Mouse (Mus musculus) C2C12 (cell line): ENCODE measurements around the gene Ffar3. TPM values are rescaled to one million over a fixed set of nuclear protein-coding genes. Genes with fewer than 3 reads are reported as not detected.

Source experiments
- H3K27me3 ChIP-seq: one replicate; pipeline ENCODE4 v1.6.1; 2011; ENCODE audit not compliant: control insufficient read depth, insufficient read depth, insufficient read length
- H3K36me3 ChIP-seq: one replicate; pipeline ENCODE4 v1.6.1; 2011; ENCODE audit not compliant: control insufficient read depth, insufficient read depth
- H3K4me3 ChIP-seq: one replicate; pipeline ENCODE4 v1.5.1; 2011; ENCODE audit warnings: mild to moderate bottlenecking, control low read depth; ENCODE audit not compliant: poor library complexity, insufficient read depth, severe bottlenecking
- H3K79me2 ChIP-seq: one replicate; pipeline ENCODE4 v1.6.1; 2011; ENCODE audit not compliant: control insufficient read depth, insufficient read depth
- H3K79me3 ChIP-seq: one replicate; pipeline ENCODE4 v1.6.1; 2011; ENCODE audit warnings: low read depth, control low read depth
- H3ac ChIP-seq: one replicate; pipeline ENCODE3; 2011; ENCODE audit warnings: low read depth; ENCODE audit not compliant: control insufficient read depth, insufficient read length
- CEBPB ChIP-seq: IDR thresholded peaks from one replicate; pipeline ENCODE4 v1.6.1; 2011; ENCODE audit warnings: low read depth, mild to moderate bottlenecking, control low read depth, moderate library complexity
- CTCF ChIP-seq: IDR thresholded peaks from one replicate; pipeline ENCODE4 v1.5.1; 2011; ENCODE audit not compliant: control insufficient read depth, insufficient read depth, insufficient read length
- FOSL1 ChIP-seq: IDR thresholded peaks from one replicate; pipeline ENCODE4 v1.8.0; 2011; ENCODE audit warnings: mild to moderate bottlenecking, low read length; ENCODE audit not compliant: poor library complexity, insufficient read depth, severe bottlenecking
- MAX ChIP-seq: IDR thresholded peaks from one replicate; pipeline ENCODE4 v1.6.1; 2011; ENCODE audit warnings: mild to moderate bottlenecking, control low read depth
- MYOD1 ChIP-seq: IDR thresholded peaks from one replicate; pipeline ENCODE4 v1.6.1; 2011; ENCODE audit warnings: low read depth; ENCODE audit not compliant: control insufficient read depth, insufficient read length
- MYOG ChIP-seq: IDR thresholded peaks from one replicate; pipeline ENCODE4 v1.6.1; 2011; ENCODE audit not compliant: control insufficient read depth, insufficient read length; ENCODE audit errors: extremely low read depth
- USF1 ChIP-seq: IDR thresholded peaks from one replicate; pipeline ENCODE4 v1.6.1; 2011; ENCODE audit warnings: low read depth, mild to moderate bottlenecking, control low read depth, moderate library complexity
- polyA plus RNA-seq: library from polyadenylated mRNA; unstranded; fragments of >200 nt; fragmentation: generic; extraction: Trizol; gene quantifications from one replicate; pipeline ENCODE4 v1.2.1, GENCODE M21; 2012; ENCODE audit warnings: missing spikeins

Gene Ffar3
- polyA plus RNA-seq, 1 experiment: not detected

GRCm38 (mm10) chr7:30887568-30888188 lies 31.7 kb upstream of the Ffar3 start:
- no peak for TF ChIP-seq CEBPB
- TF ChIP-seq CTCF: no peak
- TF ChIP-seq MAX: no peak
- no peak for TF ChIP-seq MYOD1
- TF ChIP-seq FOSL1: no peak
- TF ChIP-seq MYOG: no peak
- no peak for TF ChIP-seq USF1
- peaks cover 13% of the 10 kb centered on the region for H3K27me3 ChIP-seq
- no peaks in the 10 kb centered on the region for H3K36me3 ChIP-seq
- no peak overlapping the region for H3ac ChIP-seq
- H3K79me3 ChIP-seq: no peaks in the 10 kb centered on the region
- no peaks in the 10 kb centered on the region for H3K79me2 ChIP-seq
- H3K4me3 ChIP-seq: no peak overlapping the region

GRCm38 (mm10) chr7:30886852-30887251 lies 30.9 kb upstream of the Ffar3 start:
- no peaks in the 10 kb centered on the region for H3K36me3 ChIP-seq
- H3K4me3 ChIP-seq: no peak overlapping the region
- H3K79me2 ChIP-seq: no peaks in the 10 kb centered on the region
- TF ChIP-seq MAX (no peak), CTCF (no peak), USF1 (no peak), MYOG (no peak)
- no peaks in the 10 kb centered on the region for H3K79me3 ChIP-seq
- no peak overlapping the region for H3ac ChIP-seq
- peaks cover 8% of the 10 kb centered on the region for H3K27me3 ChIP-seq

- no peaks in the 10 kb centered on the region for H3K79me2 ChIP-seq
- H3K27me3 ChIP-seq: peaks cover 9% of the 10 kb centered on the region
- TF ChIP-seq FOSL1 (no peak), USF1 (no peak), MYOG (no peak), CTCF (no peak), MYOD1 (no peak), MAX (no peak), CEBPB (no peak)
- no peak overlapping the region for H3ac ChIP-seq
- H3K4me3 ChIP-seq: no peak overlapping the region
- H3K36me3 ChIP-seq: no peaks in the 10 kb centered on the region
- H3K79me3 ChIP-seq: no peaks in the 10 kb centered on the region
Measured at GRCm38 (mm10) chr7:30884047-30884446, 28.1 kb upstream of the Ffar3 start.

- Histone ChIP-seq H3K79me3 (no peaks in the 10 kb centered on the region), H3K27me3 (peaks cover 10% of the 10 kb centered on the region), H3ac (no peak overlapping the region), H3K36me3 (no peaks in the 10 kb centered on the region), H3K79me2 (no peaks in the 10 kb centered on the region), H3K4me3 (no peak overlapping the region)
- TF ChIP-seq MAX (no peak), CEBPB (no peak), MYOD1 (no peak), CTCF (no peak), FOSL1 (no peak), USF1 (no peak), MYOG (no peak)
Measured at GRCm38 (mm10) chr7:30881367-30881766, 25.4 kb upstream of the Ffar3 start.

GRCm38 (mm10) chr7:30880176-30880575 lies 24.2 kb upstream of the Ffar3 start, which contains the start of gene Cd22:
TSS of gene Cd22 (minus strand) at chr7:30880342.
- Histone ChIP-seq H3ac (no peak within 1 kb of the TSS), H3K27me3 (peaks cover 16% of the 10 kb centered on the region), H3K4me3 (no peak within 1 kb of the TSS), H3K79me3 (no peaks in the 10 kb centered on the region), H3K79me2 (no peaks in the 10 kb centered on the region), H3K36me3 (no peaks in the 10 kb centered on the region)
- TF ChIP-seq USF1 (no peak), CEBPB (no peak), MAX (no peak), MYOG (no peak), FOSL1 (no peak), MYOD1 (no peak), CTCF (no peak)

- no peaks in the 10 kb centered on the region for H3K79me3 ChIP-seq
- TF ChIP-seq CTCF: no peak
- no peaks in the 10 kb centered on the region for H3K79me2 ChIP-seq
- H3K27me3 ChIP-seq: peaks cover 16% of the 10 kb centered on the region
- no peak overlapping the region for H3K4me3 ChIP-seq
- H3K36me3 ChIP-seq: no peaks in the 10 kb centered on the region
- H3ac ChIP-seq: no peak overlapping the region
Measured at GRCm38 (mm10) chr7:30878950-30879349, 23.0 kb upstream of the Ffar3 start.
